Mouse (Mus musculus): ENCODE data around the gene Tet2. TPM values are rescaled to one million over a fixed set of nuclear protein-coding genes. Genes with fewer than 3 reads are reported as not detected.
"Not testable (repeated sequence)": the region's sequence is repeated elsewhere in the genome, so short reads cannot be mapped to it uniquely, and the experiment has no call there.

Tet2 gene
- total RNA-seq (2017): 45.7 and 60.4 TPM in 2 replicates

- peak; percentile 47 to 67 for ATAC-seq (replicated peaks in 1 of 2; ENCODE audit: insufficient read depth in 1 of 2, low FRiP score in 2 of 2, low TSS enrichment in 1 of 2, low read depth in 1 of 2, poor library complexity in 2 of 2, severe bottlenecking in 2 of 2)
These were observed at the start of gene Tet2 for GRCm38 (mm10) chr3:133544551-133545303. Gene Tet2, minus strand, starts transcription at chr3:133545139.

GRCm38 (mm10) chr3:133592995-133593394 lies 48.1 kb upstream of the Tet2 start:
- not testable (repeated sequence) for ATAC-seq (replicated peaks in 1 of 2; ENCODE audit: insufficient read depth in 1 of 2, low FRiP score in 2 of 2, low TSS enrichment in 1 of 2, low read depth in 1 of 2, poor library complexity in 2 of 2, severe bottlenecking in 2 of 2)

GRCm38 (mm10) chr3:133590506-133591152 lies 45.7 kb upstream of the Tet2 start:
- ATAC-seq (replicated peaks in 1 of 2; ENCODE audit: insufficient read depth in 1 of 2, low FRiP score in 2 of 2, low TSS enrichment in 1 of 2, low read depth in 1 of 2, poor library complexity in 2 of 2, severe bottlenecking in 2 of 2): no peak

GRCm38 (mm10) chr3:133585010-133585409 lies 40.1 kb upstream of the Tet2 start:
- ATAC-seq (replicated peaks in 1 of 2; ENCODE audit: insufficient read depth in 1 of 2, low FRiP score in 2 of 2, low TSS enrichment in 1 of 2, low read depth in 1 of 2, poor library complexity in 2 of 2, severe bottlenecking in 2 of 2): peak in 1 of 2 experiments; percentile 26; a peak in 1 of 4 replicates

GRCm38 (mm10) chr3:133583411-133584025 lies 38.6 kb upstream of the Tet2 start:
- peak in 1 of 2 experiments; percentile 17; a peak in 1 of 4 replicates for ATAC-seq (replicated peaks in 1 of 2; ENCODE audit: insufficient read depth in 1 of 2, low FRiP score in 2 of 2, low TSS enrichment in 1 of 2, low read depth in 1 of 2, poor library complexity in 2 of 2, severe bottlenecking in 2 of 2)

- peak; percentile 88 to 94 for ATAC-seq (replicated peaks in 1 of 2; ENCODE audit: insufficient read depth in 1 of 2, low FRiP score in 2 of 2, low TSS enrichment in 1 of 2, low read depth in 1 of 2, poor library complexity in 2 of 2, severe bottlenecking in 2 of 2)
These were observed 38.0 kb upstream of the Tet2 start for GRCm38 (mm10) chr3:133582969-133583368.

GRCm38 (mm10) chr3:133582096-133582495 lies 37.2 kb upstream of the Tet2 start:
- no peak for ATAC-seq (replicated peaks in 1 of 2; ENCODE audit: insufficient read depth in 1 of 2, low FRiP score in 2 of 2, low TSS enrichment in 1 of 2, low read depth in 1 of 2, poor library complexity in 2 of 2, severe bottlenecking in 2 of 2)

- no peak for ATAC-seq (replicated peaks in 1 of 2; ENCODE audit: insufficient read depth in 1 of 2, low FRiP score in 2 of 2, low TSS enrichment in 1 of 2, low read depth in 1 of 2, poor library complexity in 2 of 2, severe bottlenecking in 2 of 2)
These were observed 36.6 kb upstream of the Tet2 start for GRCm38 (mm10) chr3:133581541-133581940.

GRCm38 (mm10) chr3:133579671-133580070 lies 34.7 kb upstream of the Tet2 start:
- no peak for ATAC-seq (replicated peaks in 1 of 2; ENCODE audit: insufficient read depth in 1 of 2, low FRiP score in 2 of 2, low TSS enrichment in 1 of 2, low read depth in 1 of 2, poor library complexity in 2 of 2, severe bottlenecking in 2 of 2)

- no peak for ATAC-seq (replicated peaks in 1 of 2; ENCODE audit: insufficient read depth in 1 of 2, low FRiP score in 2 of 2, low TSS enrichment in 1 of 2, low read depth in 1 of 2, poor library complexity in 2 of 2, severe bottlenecking in 2 of 2)
These were observed 34.2 kb upstream of the Tet2 start for GRCm38 (mm10) chr3:133579140-133579539.

GRCm38 (mm10) chr3:133574969-133575368 lies 30.0 kb upstream of the Tet2 start:
- no peak for ATAC-seq (replicated peaks in 1 of 2; ENCODE audit: insufficient read depth in 1 of 2, low FRiP score in 2 of 2, low TSS enrichment in 1 of 2, low read depth in 1 of 2, poor library complexity in 2 of 2, severe bottlenecking in 2 of 2)

GRCm38 (mm10) chr3:133571961-133572360 lies 27.0 kb upstream of the Tet2 start:
- no peak for ATAC-seq (replicated peaks in 1 of 2; ENCODE audit: insufficient read depth in 1 of 2, low FRiP score in 2 of 2, low TSS enrichment in 1 of 2, low read depth in 1 of 2, poor library complexity in 2 of 2, severe bottlenecking in 2 of 2)

- peak; percentile 51 to 85 for ATAC-seq (replicated peaks in 1 of 2; ENCODE audit: insufficient read depth in 1 of 2, low FRiP score in 2 of 2, low TSS enrichment in 1 of 2, low read depth in 1 of 2, poor library complexity in 2 of 2, severe bottlenecking in 2 of 2)
These were observed 18.7 kb upstream of the Tet2 start for GRCm38 (mm10) chr3:133563503-133564205.

- ATAC-seq (replicated peaks in 1 of 2; ENCODE audit: insufficient read depth in 1 of 2, low FRiP score in 2 of 2, low TSS enrichment in 1 of 2, low read depth in 1 of 2, poor library complexity in 2 of 2, severe bottlenecking in 2 of 2): no peak
These were observed 14.6 kb upstream of the Tet2 start for GRCm38 (mm10) chr3:133559413-133560114.

GRCm38 (mm10) chr3:133557602-133558001 lies 12.7 kb upstream of the Tet2 start:
- ATAC-seq (replicated peaks in 1 of 2; ENCODE audit: insufficient read depth in 1 of 2, low FRiP score in 2 of 2, low TSS enrichment in 1 of 2, low read depth in 1 of 2, poor library complexity in 2 of 2, severe bottlenecking in 2 of 2): no peak

GRCm38 (mm10) chr3:133557154-133557553 lies 12.2 kb upstream of the Tet2 start:
- ATAC-seq (replicated peaks in 1 of 2; ENCODE audit: insufficient read depth in 1 of 2, low FRiP score in 2 of 2, low TSS enrichment in 1 of 2, low read depth in 1 of 2, poor library complexity in 2 of 2, severe bottlenecking in 2 of 2): no peak

GRCm38 (mm10) chr3:133555378-133555777 lies 10.4 kb upstream of the Tet2 start:
- no peak for ATAC-seq (replicated peaks in 1 of 2; ENCODE audit: insufficient read depth in 1 of 2, low FRiP score in 2 of 2, low TSS enrichment in 1 of 2, low read depth in 1 of 2, poor library complexity in 2 of 2, severe bottlenecking in 2 of 2)

All from hematopoietic stem cell, adult 5-6 weeks (primary cell).